Mouse (Mus musculus) CH12.LX (cell line): ENCODE data around the gene Cdh22. TPM values are rescaled to one million over a fixed set of nuclear protein-coding genes. Genes with fewer than 3 reads are reported as not detected.

Source experiments
- DNase-seq: peaks from one replicate; pipeline ENCODE4 v3.0.0-alpha.2; 2013; ENCODE audit errors: extremely low read depth
- H3K27ac ChIP-seq: 2 replicates; pipeline ENCODE4 v1.5.1; 2012; ENCODE audit warnings: low read depth, mild to moderate bottlenecking, control low read depth, moderate library complexity; ENCODE audit not compliant: insufficient read depth
- H3K27me3 ChIP-seq: replicated peaks from 2 replicates; pipeline ENCODE3; 2012; ENCODE audit warnings: inconsistent platforms
- H3K36me3 ChIP-seq, 2 experiments: replicated peaks in 1 of 2; 2 replicates each; pipeline versions ENCODE3 to v1.6.1; 2012; ENCODE audit warnings: inconsistent platforms in 1 of 2, low read length in 1 of 2, mild to moderate bottlenecking in 1 of 2, mixed read lengths in 1 of 2, moderate library complexity in 1 of 2; ENCODE audit not compliant: control insufficient read depth in 1 of 2, insufficient read depth in 1 of 2
- H3K4me1 ChIP-seq, 2 experiments: 2 replicates each; pipeline ENCODE4 v1.6.1; 2012; ENCODE audit warnings: inconsistent platforms in 1 of 2, moderate library complexity in 1 of 2; ENCODE audit not compliant: insufficient read depth in 2 of 2, control insufficient read depth in 1 of 2
- H3K4me2 ChIP-seq: 2 replicates; pipeline ENCODE4 v1.6.1; 2012; ENCODE audit warnings: low read depth, mild to moderate bottlenecking, control low read depth; ENCODE audit not compliant: poor library complexity, insufficient read depth, severe bottlenecking
- H3K4me3 ChIP-seq, 3 experiments: fragments of 150-350 bp in 1 of 3; sonication (generic) in 1 of 3; replicated peaks in 1 of 3; 2 replicates each; pipeline versions ENCODE3 to v1.5.1; 2011 to 2012; ENCODE audit warnings: low read depth in 2 of 3, low read length in 2 of 3, mild to moderate bottlenecking in 2 of 3, moderate library complexity in 2 of 3, control low read depth in 1 of 3, improper control_type of control experiment in 1 of 3, inconsistent platforms in 1 of 3, mixed read lengths in 1 of 3; ENCODE audit not compliant: poor library complexity in 1 of 3
- H3K79me2 ChIP-seq: replicated peaks from 2 replicates; pipeline ENCODE4 v1.6.1; 2012; ENCODE audit warnings: mild to moderate bottlenecking, moderate library complexity; ENCODE audit not compliant: control insufficient read depth, poor library complexity, insufficient read depth, severe bottlenecking; ENCODE audit errors: extremely low read depth
- H3K9ac ChIP-seq: 2 replicates; pipeline ENCODE4 v1.6.1; 2012; ENCODE audit warnings: low read depth, mild to moderate bottlenecking, control low read depth, moderate library complexity; ENCODE audit not compliant: insufficient read depth
- H3K9me3 ChIP-seq: replicated peaks from 2 replicates; pipeline ENCODE3; 2012; ENCODE audit warnings: low read length, inconsistent platforms, mixed read lengths
- CHD1 ChIP-seq: IDR thresholded peaks from 2 replicates; pipeline ENCODE4 v1.6.1; 2012; ENCODE audit warnings: low read depth, low read length, improper control_type of control experiment, inconsistent platforms
- CHD2 ChIP-seq: IDR thresholded peaks from 2 replicates; pipeline ENCODE4 v1.6.1; 2011; ENCODE audit warnings: low read length, improper control_type of control experiment
- CTCF ChIP-seq, 2 experiments: IDR thresholded peaks in 1 of 2; conservative IDR thresholded peaks in 1 of 2; 2 replicates each; pipeline ENCODE4 v1.5.1; 2011 to 2012; ENCODE audit warnings: low read depth in 2 of 2, low read length in 2 of 2, improper control_type of control experiment in 1 of 2, inconsistent platforms in 1 of 2, mild to moderate bottlenecking in 1 of 2, moderate library complexity in 1 of 2
- E2F4 ChIP-seq: IDR thresholded peaks from 2 replicates; pipeline ENCODE4 v1.6.1; 2011; ENCODE audit warnings: low read depth, low read length, improper control_type of control experiment; ENCODE audit not compliant: insufficient replicate concordance
- ETS1 ChIP-seq: conservative IDR thresholded peaks from 2 replicates; pipeline ENCODE4 v1.6.1; 2012; ENCODE audit warnings: low read depth, mild to moderate bottlenecking, inconsistent platforms, low read length, improper control_type of control experiment, moderate library complexity
- HCFC1 ChIP-seq: IDR thresholded peaks from 2 replicates; pipeline ENCODE4 v1.6.1; 2012; ENCODE audit warnings: low read depth, mild to moderate bottlenecking, inconsistent platforms, low read length, improper control_type of control experiment
- KAT2A ChIP-seq: IDR thresholded peaks from 2 replicates; pipeline ENCODE4 v1.6.1; 2012; ENCODE audit warnings: low read length, improper control_type of control experiment, inconsistent platforms; ENCODE audit not compliant: insufficient replicate concordance
- MAX ChIP-seq: IDR thresholded peaks from 2 replicates; pipeline ENCODE4 v1.6.1; 2011; ENCODE audit warnings: low read length, improper control_type of control experiment
- MAZ ChIP-seq: IDR thresholded peaks from 2 replicates; pipeline ENCODE4 v1.6.1; 2012; ENCODE audit warnings: low read depth, mild to moderate bottlenecking, inconsistent platforms, low read length, improper control_type of control experiment, moderate library complexity
- MXI1 ChIP-seq: IDR thresholded peaks from 2 replicates; pipeline ENCODE4 v1.6.1; 2011; ENCODE audit warnings: mild to moderate bottlenecking, low read depth, low read length, improper control_type of control experiment
- NELFE ChIP-seq: IDR thresholded peaks from 2 replicates; pipeline ENCODE4 v1.6.1; 2011; ENCODE audit warnings: low read depth, low read length, improper control_type of control experiment
- POLR2AphosphoS2 ChIP-seq: IDR thresholded peaks from 2 replicates; pipeline ENCODE4 v1.6.1; 2011; ENCODE audit warnings: low read depth, low read length, improper control_type of control experiment
- RAD21 ChIP-seq: IDR thresholded peaks from 2 replicates; pipeline ENCODE4 v1.6.1; 2011; ENCODE audit warnings: low read depth, mild to moderate bottlenecking, low read length, improper control_type of control experiment, moderate library complexity
- SIN3A ChIP-seq: IDR thresholded peaks from 2 replicates; pipeline ENCODE4 v1.6.1; 2012; ENCODE audit warnings: low read length, improper control_type of control experiment, inconsistent platforms
- SMC3 ChIP-seq: IDR thresholded peaks from 2 replicates; pipeline ENCODE4 v1.6.1; 2011; ENCODE audit warnings: low read depth, low read length, improper control_type of control experiment
- TBP ChIP-seq: conservative IDR thresholded peaks from 2 replicates; pipeline ENCODE4 v1.6.1; 2011; ENCODE audit warnings: low read depth, low read length, improper control_type of control experiment
- TCF12 ChIP-seq: IDR thresholded peaks from 2 replicates; pipeline ENCODE4 v1.6.1; 2014; ENCODE audit warnings: low read depth, mild to moderate bottlenecking, inconsistent platforms, low read length, improper control_type of control experiment
- UBTF ChIP-seq: IDR thresholded peaks from 2 replicates; pipeline ENCODE4 v1.6.1; 2012; ENCODE audit warnings: low read depth, mild to moderate bottlenecking, inconsistent platforms, low read length, improper control_type of control experiment, moderate library complexity
- USF2 ChIP-seq: conservative IDR thresholded peaks from 2 replicates; pipeline ENCODE4 v1.6.1; 2011; ENCODE audit warnings: low read depth, low read length, improper control_type of control experiment
- ZC3H11A ChIP-seq: IDR thresholded peaks from 2 replicates; pipeline ENCODE4 v1.6.1; 2012; ENCODE audit warnings: low read depth, mild to moderate bottlenecking, inconsistent platforms, low read length, improper control_type of control experiment
- ZNF384 ChIP-seq: IDR thresholded peaks from 2 replicates; pipeline ENCODE4 v1.6.1; 2012; ENCODE audit warnings: low read depth, low read length, improper control_type of control experiment, inconsistent platforms
- dilution Hi-C: fragments of 300-500 bp; cut with MboI; formaldehyde crosslinking; loops from 2 replicates; pipeline ENCODE4 v1.14.3; 2020; ENCODE audit warnings: low sequenced_read_pairs; ENCODE audit not compliant: extremely low pct_unique_long_range_greater_than_20kb, extremely low pct_ligation_motif_present
- in situ Hi-C: fragments of 300-500 bp; cut with MboI; formaldehyde crosslinking; loops from 3 replicates; pipeline ENCODE4 v1.14.3; 2019; ENCODE audit warnings: low sequenced_read_pairs, low pct_ligation_motif_present, low pct_unique_long_range_greater_than_20kb, mixed read lengths
- polyA plus RNA-seq: library from polyadenylated mRNA; unstranded; fragments of >175 nt; gene quantifications from 2 replicates; pipeline ENCODE4 v1.2.1, GENCODE M21; 2012; ENCODE audit warnings: low read depth; ENCODE audit not compliant: insufficient read length
- total RNA-seq, 2 experiments: library from RNA; depleted of rRNA; stranded (reverse); fragments of 300-350 nt in 1 of 2; fragments of >200 nt in 1 of 2; gene quantifications; 2 replicates each; pipeline ENCODE4 v1.2.3; 2012 to 2014

Gene Cdh22
- total and polyA plus RNA-seq, 3 experiments = 0.08 TPM; not detected in 2

- dilution Hi-C loops = no loop called here
- in situ Hi-C loops = loop anchor here (5.0 to 10.0 kb wide), 3 partner anchors 194 to 284 kb away; no protein-coding TSS in a partner anchor
- Histone ChIP-seq H3K79me2 (no peaks in the 10 kb centered on the region), H3K27me3 (peaks cover 47% of the 10 kb centered on the region), H3K27ac (no peak overlapping the region), H3K36me3 (no peaks in the 10 kb centered on the region), H3K4me3 (no peak overlapping the region), H3K9ac (no peak overlapping the region), H3K4me1 (peaks cover 4 to 23% of the 10 kb centered on the region in 2 experiments; a peak in 3 of 4 replicates), H3K4me2 (no peak overlapping the region), H3K9me3 (no peaks in the 10 kb centered on the region)
- no peak for DNase-seq
- TF ChIP-seq CHD2 (no peak), ETS1 (no peak), ZC3H11A (no peak), KAT2A (no peak), ZNF384 (no peak), HCFC1 (no peak), E2F4 (no peak), TBP (no peak), SIN3A (no peak), MAZ (no peak), SMC3 (no peak)
Measured at GRCm38 (mm10) chr2:165078045-165078444, 156.6 kb downstream of the Cdh22 start.

GRCm38 (mm10) chr2:165077055-165077454 lies 157.6 kb downstream of the Cdh22 start:
- Histone ChIP-seq H3K36me3 (peaks cover 0 to 1% of the 10 kb centered on the region in 2 experiments), H3K4me1 (peaks cover 4 to 24% of the 10 kb centered on the region in 2 experiments; a peak in 3 of 4 replicates), H3K4me3 (no peak overlapping the region), H3K4me2 (no peak overlapping the region), H3K9ac (no peak overlapping the region), H3K27me3 (peaks cover 47% of the 10 kb centered on the region), H3K27ac (no peak overlapping the region), H3K9me3 (no peaks in the 10 kb centered on the region), H3K79me2 (no peaks in the 10 kb centered on the region)
- DNase-seq = no peak
- TF ChIP-seq TCF12 (no peak), POLR2AphosphoS2 (no peak), CHD1 (no peak), KAT2A (no peak), RAD21 (no peak), MXI1 (no peak), E2F4 (no peak), CTCF (conservative IDR thresholded peaks at IDR 0.05 in 1 of 2, IDR thresholded peaks at IDR 0.05 in 1 of 2; ENCODE audit: low read depth in 2 of 2, low read length in 2 of 2) (no peak), MAX (no peak), HCFC1 (no peak), NELFE (no peak), USF2 (no peak), UBTF (no peak), SMC3 (no peak), ETS1 (no peak)
- dilution Hi-C loops = no loop called here
- in situ Hi-C loops = loop anchor here (5.0 to 10.0 kb wide), 3 partner anchors 195 to 285 kb away; no protein-coding TSS in a partner anchor
